Mouse (Mus musculus) heart, adult 9 months (tissue): Measurements from ENCODE around the gene Ralgps1.

Experiments
- DNase-seq, 2 experiments: peaks; one replicate each; pipeline ENCODE4 v3.0.0; 2022; ENCODE audit warnings: low spot score in 2 of 2

Gene Ralgps1

DNA sequence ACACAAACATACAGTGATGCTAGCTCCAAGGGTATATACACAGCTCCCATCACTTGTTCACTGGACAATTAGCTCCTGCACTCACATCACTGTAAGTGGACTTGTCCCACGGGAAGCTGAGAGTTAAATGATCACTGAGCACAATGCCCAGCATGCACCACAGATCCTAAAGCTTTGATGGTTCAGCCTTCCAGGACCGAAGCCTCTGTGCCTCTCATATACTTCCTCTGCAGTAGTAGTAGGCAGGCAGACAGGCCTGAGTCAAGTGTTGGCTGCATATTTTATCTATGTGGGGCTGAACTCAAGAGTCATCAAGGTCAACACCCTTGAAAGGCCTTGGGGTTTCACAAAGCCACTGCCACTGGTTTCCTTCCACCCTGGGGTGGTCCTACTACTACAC is 49.6 kb downstream of the Ralgps1 start:
- no peak for DNase-seq

DNA sequence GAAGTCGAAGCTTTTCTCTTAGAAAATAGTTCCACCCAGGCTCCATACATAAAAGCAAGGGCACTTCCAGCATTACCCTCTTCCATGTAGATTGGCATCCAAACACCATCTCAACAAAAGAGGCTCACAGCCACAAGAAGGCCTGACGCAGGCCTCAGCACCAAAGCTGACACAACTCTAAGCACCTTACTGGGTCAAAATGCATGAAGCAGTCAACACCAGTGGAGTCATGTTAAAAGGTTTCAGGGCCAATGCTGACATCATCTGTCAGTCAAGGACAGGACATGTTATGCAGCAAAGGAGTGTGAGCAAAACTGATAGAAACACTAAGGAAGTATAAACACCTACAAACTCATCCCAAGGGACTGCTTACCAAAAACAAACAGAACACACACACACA is 50.3 kb downstream of the Ralgps1 start:
- no peak for DNase-seq

DNA sequence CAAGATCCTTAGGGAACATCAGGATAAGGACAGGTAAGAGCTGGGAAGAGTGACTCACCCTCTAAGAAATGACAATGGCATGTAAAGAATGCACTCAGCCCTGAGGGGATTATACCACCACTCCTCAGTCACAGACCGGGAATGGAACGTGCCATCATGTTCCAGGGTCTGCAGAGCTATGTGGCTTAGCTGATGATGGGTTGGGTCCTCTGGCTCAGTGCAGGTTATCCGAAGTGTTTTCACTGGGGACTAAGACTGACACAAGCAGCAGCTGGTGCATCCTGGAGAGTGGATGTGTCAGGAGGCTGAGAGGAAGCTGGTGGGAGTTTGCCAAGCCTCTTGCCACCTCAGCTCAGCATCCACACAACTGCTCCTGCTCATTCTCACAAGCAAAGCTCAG is 50.7 kb downstream of the Ralgps1 start:
- DNase-seq: no peak

DNA sequence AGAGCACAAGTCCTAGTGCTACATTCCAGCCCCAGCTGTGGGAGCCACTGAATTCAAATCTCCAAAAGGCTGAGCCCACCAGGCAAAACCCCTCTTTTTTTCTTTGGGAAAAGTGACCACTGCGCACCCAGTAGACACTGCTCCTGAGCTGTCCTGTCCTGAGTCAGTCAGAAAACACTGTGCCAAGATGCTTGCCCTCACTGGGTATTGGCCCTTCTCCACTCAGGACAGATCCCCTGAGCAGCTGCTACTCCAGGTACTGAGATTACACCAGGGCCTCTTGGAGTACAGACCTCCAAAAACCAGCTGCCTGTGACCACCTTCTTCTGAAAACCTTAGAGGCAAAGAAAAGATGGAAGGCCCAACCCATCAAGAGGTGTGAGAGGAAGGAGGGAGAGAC is 51.4 kb downstream of the Ralgps1 start:
- no peak for DNase-seq

DNA sequence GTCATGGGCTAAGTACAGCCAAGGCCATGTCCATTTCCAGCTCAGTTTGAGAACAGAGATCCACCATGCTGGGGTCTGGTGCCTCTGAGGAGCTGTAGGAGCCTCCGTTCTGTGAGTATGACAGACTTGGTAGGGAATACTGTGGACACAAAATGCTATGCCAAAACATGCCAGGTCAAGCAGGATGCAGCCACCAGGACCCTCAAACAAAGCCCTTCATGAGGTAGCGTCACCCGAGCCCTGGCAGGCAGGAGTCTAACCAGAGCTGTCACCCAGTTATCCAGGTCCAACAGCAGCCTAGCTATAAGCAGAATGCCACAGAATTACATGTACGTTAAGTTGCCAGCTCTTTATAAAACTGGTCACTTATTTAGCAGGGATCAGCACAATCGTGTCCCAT is 51.8 kb downstream of the Ralgps1 start:
- no peak for DNase-seq

DNA sequence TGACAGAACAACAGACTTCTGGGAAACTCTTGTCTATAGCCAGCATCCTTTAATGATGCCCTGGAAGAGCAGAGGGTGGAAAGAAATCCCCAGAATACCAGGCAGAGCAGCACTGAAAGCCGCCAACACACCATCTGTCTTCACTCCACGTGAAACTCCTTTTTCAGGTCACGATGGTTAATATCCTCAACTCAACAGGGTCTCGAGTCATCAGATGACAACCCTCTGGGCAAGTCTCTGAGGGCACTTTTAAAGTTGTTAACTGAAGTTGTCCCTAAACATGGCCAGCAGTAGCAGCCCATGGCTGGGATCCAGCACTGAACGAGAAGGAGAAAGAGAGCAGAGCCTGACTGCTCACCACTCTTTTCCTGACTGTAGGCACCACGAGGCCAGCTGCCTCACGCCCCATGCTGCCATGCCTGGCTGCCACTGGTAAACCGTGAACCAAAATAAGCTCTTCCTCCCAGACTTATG is 52.8 kb downstream of the Ralgps1 start:
- DNase-seq: no peak

DNA sequence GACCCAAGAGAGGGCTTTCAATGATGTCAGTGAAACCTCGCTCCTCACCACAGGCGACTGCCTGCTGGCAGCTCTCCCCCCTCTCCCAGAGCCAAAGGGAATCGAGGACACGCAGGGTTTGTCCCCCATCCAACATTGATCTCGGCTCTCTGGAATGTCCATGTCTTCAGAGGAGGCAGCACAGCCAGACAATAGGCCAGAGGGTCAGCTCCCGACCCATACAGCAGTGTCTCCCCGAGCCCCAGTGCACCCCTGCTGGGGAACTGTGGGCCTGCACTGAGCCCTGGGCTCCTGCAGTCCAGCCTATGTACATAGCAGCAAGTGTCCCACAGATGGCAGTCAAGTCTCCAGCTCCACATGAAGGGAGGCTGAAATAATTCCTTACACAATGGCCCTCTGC is 54.8 kb downstream of the Ralgps1 start:
- peak; percentile 94 to 95 for DNase-seq

DNA sequence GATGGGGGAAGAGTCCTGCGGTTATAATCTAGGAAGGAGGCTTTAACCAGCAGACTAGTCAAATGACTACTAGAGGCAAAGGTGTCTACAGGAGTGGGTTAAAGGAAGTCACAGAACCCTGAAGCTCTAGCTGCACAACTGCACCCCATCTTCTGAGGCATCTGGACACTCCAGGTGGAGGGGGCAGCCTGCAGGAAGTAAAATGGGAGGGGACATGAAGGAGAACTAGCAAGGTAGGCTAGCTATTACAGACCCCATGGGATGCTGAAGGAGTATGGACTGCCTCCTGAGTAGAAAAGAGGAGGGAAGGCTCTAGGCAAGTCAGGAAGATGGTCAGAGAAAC is 55.3 kb downstream of the Ralgps1 start:
- no peak for DNase-seq

DNA sequence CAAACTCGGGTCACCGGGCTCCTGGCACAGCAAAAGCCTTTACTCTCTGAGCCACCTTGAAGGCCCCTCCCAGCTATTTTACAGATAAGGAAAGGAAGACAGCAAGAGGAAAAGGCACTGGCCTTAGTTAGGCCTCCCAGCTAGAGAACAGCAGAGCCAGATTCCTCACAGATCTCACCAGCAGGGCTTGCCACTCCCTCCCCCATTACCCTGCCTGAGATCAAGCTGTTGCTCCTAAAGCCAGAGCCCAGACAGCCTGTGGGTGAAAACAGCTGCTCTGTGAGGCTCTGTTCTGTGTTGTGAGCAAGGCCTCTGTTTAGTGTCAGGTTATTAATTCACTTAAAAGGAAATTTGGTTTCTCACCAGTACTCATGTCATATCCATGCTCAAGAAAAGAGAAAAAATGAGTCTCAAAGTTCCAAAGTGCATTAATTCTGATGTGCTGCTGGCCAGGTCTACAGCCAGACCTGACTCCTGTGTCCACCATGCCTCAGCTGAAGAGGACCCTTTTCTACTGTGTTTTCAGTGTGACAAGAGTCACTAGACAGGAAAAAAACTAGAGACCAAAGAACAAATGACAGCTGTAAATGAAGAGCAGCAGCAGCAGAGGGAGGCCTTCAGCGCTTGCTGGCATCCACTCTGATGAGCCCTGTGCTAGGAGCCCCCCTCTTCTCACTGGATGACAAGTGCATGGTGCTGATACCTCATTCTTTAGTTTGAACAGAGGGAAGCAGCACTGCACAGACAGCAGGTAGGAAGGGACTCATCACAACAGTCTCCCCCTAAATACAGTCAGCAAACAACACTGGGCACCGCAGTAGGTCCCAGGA is 55.8 kb downstream of the Ralgps1 start:
- DNase-seq: peak in 1 of 2 experiments; percentile 44

DNA sequence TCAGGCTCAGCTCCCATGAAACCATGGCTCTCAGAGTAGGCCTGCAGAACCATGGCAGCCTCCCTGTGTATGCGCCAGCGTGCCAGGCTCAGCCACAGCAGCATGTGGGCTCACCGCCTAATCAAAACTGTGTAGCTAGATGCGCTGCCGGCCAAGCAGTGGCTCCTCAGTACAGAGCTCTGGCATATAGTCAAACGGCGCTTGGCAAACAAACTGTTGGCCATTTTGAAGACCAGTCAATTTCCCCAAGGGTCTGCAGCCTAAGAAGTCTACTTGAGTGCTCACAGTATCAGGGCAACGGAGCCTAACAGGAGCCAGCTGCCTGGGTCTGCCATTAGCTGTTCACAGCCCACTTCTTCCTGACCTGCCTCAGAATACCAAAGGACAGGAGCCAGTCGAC is 61.9 kb downstream of the Ralgps1 start:
- DNase-seq: no peak

DNA sequence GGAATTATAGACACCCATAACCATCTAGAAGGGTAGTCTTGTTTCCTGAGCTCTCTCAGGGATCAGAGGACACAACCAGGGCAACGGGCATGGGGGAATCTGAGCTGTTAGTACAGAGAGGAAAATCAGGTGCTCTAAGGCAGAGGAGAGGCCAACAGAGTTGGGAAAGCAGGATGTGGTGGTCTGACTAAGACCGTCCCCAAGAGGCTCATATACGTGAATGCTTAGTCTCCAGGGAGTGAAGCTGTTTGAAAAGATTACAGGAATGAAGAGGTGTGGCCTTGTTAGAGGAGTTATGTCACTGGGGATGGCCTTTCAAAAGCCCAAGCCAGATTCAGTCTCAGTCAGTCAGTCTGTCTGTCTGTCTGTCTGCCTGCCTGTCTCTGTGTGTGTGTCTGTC is 64.7 kb downstream of the Ralgps1 start:
- DNase-seq: no peak

DNA sequence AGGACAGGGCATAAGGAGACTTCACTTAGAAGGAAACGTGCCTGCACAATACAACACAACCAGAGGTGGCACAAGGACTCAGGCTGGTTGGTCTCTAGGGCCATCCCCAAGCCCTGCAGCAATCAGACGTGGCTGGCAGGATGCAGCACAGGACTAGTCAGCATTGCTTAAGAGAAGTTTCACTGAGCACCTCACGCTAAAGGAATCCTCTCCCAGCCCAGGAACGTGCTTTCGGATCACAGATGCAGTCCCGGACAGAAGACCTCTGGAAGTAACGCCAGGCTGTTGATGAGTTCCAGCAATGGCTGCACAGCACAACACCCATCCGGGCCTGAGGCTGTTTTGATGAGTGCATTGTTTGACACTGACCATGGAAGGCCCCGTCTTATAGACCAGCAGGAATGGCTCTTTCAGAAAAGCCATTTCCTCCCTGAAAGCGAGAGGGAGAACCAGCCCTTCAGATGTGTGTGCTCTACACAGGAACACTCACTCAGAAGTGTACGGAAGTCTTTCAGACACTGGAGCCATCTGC is 67.8 kb downstream of the Ralgps1 start:
- no peak for DNase-seq

DNA sequence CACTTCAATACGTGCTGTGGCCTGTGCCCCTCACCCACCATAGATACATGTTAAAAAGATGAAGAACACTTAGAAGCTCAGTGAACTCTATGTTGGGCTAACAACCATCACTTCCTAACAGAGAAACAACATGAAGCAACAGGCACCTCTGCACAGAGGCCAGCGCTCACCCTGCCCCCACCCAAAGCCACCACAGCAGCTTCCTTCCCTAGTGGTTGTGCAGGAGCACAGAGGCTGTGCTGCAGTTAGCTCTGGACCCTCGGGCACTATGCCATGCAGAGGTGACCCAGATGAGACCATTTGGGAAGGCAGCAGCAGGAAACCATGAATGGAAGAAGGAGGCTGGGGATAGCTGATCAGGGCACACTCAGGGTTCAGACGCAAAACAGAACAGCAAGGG is 68.5 kb downstream of the Ralgps1 start:
- no peak for DNase-seq

DNA sequence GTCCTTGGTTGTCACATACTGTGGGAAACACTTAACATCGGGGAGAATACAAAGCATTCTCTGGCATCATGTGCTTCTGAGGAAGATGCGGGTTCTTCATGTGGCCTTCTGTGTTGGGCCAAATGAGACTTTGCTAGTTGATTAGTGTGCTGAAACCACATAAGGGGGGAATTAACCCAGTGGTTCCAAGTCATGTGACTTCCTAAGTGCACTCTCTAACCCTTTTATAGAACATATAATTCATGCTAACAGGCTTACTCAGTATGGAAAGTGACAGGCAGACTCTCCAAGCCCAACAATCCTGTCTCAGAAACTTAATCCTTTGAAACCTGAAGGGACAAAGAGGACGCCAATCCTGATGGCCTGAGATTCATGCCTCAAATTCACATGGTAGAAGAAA is 68.9 kb downstream of the Ralgps1 start:
- no peak for DNase-seq

DNA sequence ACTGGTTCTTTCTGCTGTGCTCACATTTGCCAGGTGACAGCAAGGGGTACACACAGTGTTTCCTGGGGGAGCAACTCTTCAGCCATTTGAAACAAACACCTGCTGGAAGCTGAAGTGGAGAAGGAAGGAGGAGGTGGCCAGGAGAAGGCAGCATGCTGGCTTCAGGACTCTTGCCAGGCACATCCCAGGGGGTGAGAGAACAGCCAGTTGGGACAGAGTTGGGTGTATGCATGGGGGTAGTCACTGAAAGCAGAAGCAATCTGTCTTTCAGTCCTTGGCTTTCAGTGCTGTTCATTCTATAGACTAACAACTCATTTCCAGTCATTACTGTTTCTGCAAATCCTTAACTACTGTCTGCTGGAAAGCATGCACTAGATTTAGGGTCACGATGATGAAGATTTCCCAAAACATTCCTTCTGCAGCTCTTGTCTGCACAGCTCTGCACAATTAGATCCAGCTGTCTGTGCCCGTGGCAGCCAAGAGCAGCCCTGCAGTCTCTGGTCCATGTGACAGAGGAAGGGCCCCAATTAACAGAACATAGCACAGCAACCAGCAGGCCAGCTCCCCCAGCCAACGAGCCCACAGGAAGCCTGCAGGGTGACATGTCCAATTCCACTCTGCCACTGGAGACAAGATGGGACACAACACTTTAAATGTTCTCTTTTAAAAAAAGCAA is 70.8 kb downstream of the Ralgps1 start:
- peak; percentile 58 to 67 for DNase-seq

DNA sequence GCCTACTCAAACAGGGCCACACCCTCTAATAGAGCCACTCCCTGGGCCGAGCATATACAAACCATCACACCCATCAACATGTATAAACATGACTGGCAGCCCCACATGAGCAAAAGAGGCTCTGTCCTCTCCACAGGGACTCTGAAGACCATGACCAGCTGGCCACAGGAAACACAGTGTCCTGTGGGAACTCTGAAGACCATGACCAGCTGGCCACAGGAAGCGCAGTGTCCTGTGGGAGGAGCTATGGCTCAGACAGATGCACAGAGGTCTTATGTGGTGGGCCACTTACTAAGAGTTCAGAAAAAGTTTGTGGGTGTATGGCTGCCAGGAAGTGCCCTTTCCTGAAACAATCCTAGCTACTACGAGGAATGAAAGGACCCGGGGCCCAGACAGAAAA is 72.4 kb downstream of the Ralgps1 start:
- no peak for DNase-seq

DNA sequence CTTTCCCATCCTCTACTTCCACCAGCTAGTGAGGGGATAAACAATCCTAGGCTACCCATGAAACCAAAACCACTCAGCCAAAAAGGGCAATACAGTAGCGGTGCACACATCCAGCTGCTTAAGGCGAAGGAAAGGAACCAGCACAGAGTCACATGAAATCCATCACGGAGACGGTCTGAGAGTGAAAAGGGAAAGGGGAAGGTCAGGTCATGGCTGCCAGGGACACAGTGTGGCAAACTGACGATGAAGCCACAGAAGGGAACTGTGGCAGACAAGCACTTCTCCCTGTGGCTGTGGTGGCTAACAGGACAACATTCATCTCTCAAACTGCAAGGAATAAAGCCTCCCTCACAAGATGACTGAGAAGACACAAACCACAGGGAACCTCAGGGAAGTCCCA is 76.2 kb downstream of the Ralgps1 start:
- no peak for DNase-seq

DNA sequence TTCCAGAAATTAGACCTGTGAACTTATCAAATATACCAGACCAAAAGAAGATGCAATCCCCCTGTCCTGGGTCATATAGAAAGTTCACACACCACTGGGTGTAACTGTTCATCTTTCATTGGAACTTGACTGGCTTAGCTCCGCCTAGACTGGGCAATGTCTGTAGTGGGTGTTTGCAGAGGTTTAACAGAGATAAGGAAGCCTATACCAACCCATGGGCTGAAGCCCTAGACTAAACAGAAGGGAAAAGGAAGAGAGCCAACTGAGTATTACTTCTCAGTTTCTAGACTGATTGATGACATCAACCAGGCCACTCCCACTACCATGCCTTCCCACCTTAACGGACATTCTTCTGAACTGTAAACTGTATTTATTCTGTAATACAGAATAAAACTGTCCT is 79.2 kb downstream of the Ralgps1 start:
- no peak for DNase-seq

DNA sequence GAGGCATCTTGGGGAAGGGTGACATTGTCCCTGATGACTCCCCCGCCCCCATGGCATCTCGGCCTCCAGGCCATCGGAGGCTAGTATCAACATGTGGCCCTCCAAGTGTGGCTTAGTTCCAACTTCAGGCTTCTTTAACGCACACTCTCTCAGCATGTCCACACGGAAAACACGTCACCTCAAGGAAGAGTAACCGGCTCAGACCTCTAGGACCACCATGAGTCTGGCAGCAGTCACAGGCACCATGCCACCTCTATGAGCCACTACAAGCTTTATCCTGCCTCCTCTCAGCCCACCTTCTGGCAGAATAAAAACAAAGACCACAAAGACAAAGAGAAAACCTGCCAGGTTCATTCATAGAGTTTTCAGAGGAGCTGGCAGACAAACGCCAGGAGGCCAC is 80.8 kb downstream of the Ralgps1 start:
- no peak for DNase-seq

DNA sequence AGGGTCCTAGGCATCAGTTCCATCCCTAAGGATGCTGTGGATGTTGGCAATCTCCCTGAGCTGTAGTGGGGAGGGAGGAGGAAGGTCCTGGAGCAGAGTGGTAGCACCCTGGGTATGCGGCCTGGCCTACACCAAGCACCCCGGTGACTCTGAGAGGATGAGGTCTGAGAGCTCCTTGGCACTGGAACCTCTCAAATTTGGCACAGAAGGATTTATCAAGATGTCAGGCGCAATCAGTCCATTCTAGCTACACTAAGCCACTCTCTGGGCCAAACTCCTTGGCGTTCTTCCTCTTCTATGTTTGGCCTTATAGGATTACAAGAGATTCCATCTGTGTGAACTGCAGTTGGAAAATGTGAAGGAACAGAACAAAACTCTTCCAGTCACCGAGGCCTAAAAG is 82.4 kb downstream of the Ralgps1 start:
- DNase-seq: no peak

DNA sequence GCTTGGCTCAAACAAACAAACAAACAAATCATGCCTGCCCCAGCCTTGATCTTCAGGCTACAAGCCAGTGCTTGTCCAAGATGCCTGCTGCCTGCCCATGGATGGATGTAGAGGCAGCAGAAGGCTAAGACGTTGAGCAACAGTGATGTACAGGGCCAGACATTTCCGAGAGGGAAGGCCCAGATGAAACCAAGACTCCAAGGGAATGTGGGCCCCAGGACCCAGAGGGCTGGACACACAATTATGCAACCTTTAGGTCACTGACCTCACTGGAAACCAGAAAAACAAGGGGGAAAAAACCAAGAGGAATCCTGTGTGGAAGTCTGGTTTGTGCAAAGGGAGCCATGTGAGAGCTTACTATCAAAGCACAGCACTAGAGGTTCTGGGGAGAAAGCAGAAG is 87.6 kb downstream of the Ralgps1 start:
- DNase-seq: peak; percentile 61 to 68

DNA sequence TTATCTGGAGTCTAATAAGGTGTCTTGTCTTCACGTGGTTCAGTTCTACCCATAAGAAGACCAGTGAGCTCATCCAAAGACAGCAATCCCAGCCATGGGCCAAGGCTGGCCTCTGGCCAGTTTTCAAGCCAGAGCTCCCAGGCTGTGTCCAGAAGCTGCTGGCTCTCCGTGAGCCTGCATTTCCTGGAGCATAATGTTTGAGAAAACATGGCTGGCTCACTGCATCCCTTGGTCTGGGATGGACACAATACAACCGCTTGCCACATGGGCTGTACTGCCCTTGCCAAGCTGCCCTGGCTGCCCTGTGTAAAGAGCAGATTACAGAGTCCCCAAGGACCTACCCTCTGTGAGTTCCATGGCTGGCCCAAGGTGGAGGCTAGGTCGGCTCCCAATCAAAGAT is 88.4 kb downstream of the Ralgps1 start:
- DNase-seq: peak; percentile 78 to 82

DNA sequence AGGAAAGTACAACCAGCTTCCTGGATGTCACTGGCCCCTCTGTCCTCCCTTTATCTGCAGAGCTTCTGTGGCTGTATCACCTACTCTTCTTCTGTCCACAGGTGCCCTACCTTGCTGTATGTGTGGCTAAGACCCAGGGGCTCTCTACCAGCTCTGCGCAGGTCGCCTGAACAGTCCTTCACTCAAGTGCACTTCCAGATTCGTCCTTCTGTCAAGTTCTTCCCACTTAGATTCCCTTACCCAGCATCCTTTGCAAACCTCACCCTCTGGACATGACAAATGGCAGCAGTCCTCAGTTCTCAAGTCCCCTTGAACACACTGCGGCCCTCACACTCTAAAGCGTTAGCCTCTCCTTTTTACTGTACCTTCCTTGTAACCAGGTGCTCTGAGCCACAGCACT is 89.5 kb downstream of the Ralgps1 start:
- no peak for DNase-seq
